Mouse (Mus musculus): ENCODE results near the gene Car7.

DNA sequence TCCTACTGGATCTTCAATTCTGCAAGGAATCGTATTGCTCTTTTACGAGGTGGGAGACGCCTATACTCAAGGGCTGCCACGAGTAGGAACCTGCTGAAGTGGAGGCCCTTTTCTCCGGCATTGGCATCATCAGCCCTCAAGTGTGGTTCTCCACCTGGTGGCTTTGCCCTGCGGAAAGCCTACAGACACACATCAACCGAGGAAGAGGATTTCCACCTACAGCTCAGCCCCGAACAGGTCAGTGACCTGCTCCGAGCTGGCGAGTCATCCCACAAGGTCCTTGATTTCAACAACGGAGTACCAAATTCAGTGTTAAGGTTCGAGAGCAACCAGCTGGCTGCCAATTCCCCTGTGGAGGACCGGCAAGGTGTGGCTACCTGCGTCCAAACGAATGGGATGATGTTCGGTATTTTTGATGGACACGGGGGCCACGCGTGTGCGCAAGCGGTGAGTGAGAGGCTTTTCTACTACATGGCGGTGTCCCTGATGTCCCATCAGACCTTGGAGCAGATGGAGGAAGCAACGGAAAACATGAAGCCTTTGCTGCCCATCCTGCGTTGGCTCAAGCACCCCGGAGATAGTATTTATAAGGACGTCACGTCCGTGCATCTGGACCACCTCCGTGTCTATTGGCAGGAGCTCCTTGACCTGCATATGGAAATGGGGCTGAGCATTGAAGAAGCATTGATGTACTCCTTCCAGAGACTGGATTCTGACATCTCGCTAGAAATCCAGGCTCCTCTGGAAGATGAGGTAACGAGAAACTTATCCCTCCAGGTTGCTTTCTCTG lies 59.2 kb downstream of the Car7 start:
- TF ChIP-seq CTCF (IDR thresholded peaks at IDR 0.05; ENCODE audit: low read depth) (no peak), EP300 (optimal IDR thresholded peaks at IDR 0.05) (no peak)
